Mouse (Mus musculus): ENCODE measurements at regions not wholly inside any gene's neighbourhood (a gene's known extent, or its start where the extent isn't known, plus 50 kb on each side); places are given as distances from the start of the nearest gene placed in this dataset.
"Not testable (repeated sequence)": the region's sequence is repeated elsewhere in the genome, so short reads cannot be mapped to it uniquely, and the experiment has no call there.

- 61% methylated on average over 1 of the region's 1 CpGs for WGBS
- Histone ChIP-seq H3K36me3 (no peaks in the 10 kb centered on the region), H3K9ac (no peak overlapping the region), H3K4me2 (no peak overlapping the region), H3K9me3 (no peaks in the 10 kb centered on the region), H3K4me1 (replicated peaks) (peaks cover 10% of the 10 kb centered on the region), H3K27me3 (no peaks in the 10 kb centered on the region), H3K4me3 (no peak overlapping the region), H3K27ac (replicated peaks) (no peak overlapping the region)
- no peak for ATAC-seq (ENCODE audit: low read depth)
Measured at GRCm38 (mm10) chr19:27099921-27100320, 116.4 kb upstream of the Vldlr start.

GRCm38 (mm10) chr19:27110437-27110836 is 105.8 kb upstream of the Vldlr start:
- no peak for ATAC-seq (ENCODE audit: low read depth)
- 86% methylated on average over 2 of the region's 2 CpGs for WGBS
- no peaks in the 10 kb centered on the region for H3K27me3 ChIP-seq

GRCm38 (mm10) chr19:27120876-27121275 is 95.4 kb upstream of the Vldlr start:
- Histone ChIP-seq H3K4me3 (no peak overlapping the region), H3K9ac (no peak overlapping the region), H3K27me3 (no peaks in the 10 kb centered on the region), H3K36me3 (no peaks in the 10 kb centered on the region), H3K9me3 (no peaks in the 10 kb centered on the region), H3K4me2 (no peak overlapping the region), H3K27ac (replicated peaks) (no peak overlapping the region), H3K4me1 (replicated peaks) (peaks cover 14% of the 10 kb centered on the region)
- no peak for ATAC-seq (ENCODE audit: low read depth)
- 45% methylated on average over 5 of the region's 5 CpGs for WGBS

More at GRCm38 (mm10) chr19:27110437-27110836, 105.8 kb upstream of the Vldlr start:
- H3K9ac ChIP-seq = no peak overlapping the region
- no peak overlapping the region for H3K27ac ChIP-seq (replicated peaks)
- H3K4me3 ChIP-seq = no peak overlapping the region
- no peaks in the 10 kb centered on the region for H3K9me3 ChIP-seq
- no peaks in the 10 kb centered on the region for H3K4me1 ChIP-seq (replicated peaks)
- H3K36me3 ChIP-seq = no peaks in the 10 kb centered on the region
- H3K4me2 ChIP-seq = no peak overlapping the region

GRCm38 (mm10) chr19:27122348-27122747 is 93.9 kb upstream of the Vldlr start:
- peaks cover 14% of the 10 kb centered on the region for H3K4me1 ChIP-seq (replicated peaks)

GRCm38 (mm10) chr19:27123334-27123733 is 93.0 kb upstream of the Vldlr start:
- no peaks in the 10 kb centered on the region for H3K36me3 ChIP-seq
- peaks cover 14% of the 10 kb centered on the region for H3K4me1 ChIP-seq (replicated peaks)
- no peak overlapping the region for H3K27ac ChIP-seq (replicated peaks)
- ATAC-seq (ENCODE audit: low read depth) = no peak
- H3K9me3 ChIP-seq = no peaks in the 10 kb centered on the region
- H3K4me3 ChIP-seq = no peak overlapping the region
- H3K9ac ChIP-seq = no peak overlapping the region
- 60% methylated on average over 8 of the region's 8 CpGs for WGBS
- H3K4me2 ChIP-seq = no peak overlapping the region
- no peaks in the 10 kb centered on the region for H3K27me3 ChIP-seq

More at GRCm38 (mm10) chr19:27122348-27122747, 93.9 kb upstream of the Vldlr start:
- ATAC-seq (ENCODE audit: low read depth) = no peak
- Histone ChIP-seq H3K27me3 (no peaks in the 10 kb centered on the region), H3K4me2 (no peak overlapping the region), H3K9me3 (no peaks in the 10 kb centered on the region), H3K9ac (no peak overlapping the region), H3K4me3 (no peak overlapping the region), H3K36me3 (no peaks in the 10 kb centered on the region), H3K27ac (replicated peaks) (no peak overlapping the region)
- WGBS = 71% methylated on average over 5 of the region's 5 CpGs

- Histone ChIP-seq H3K4me1 (replicated peaks) (peaks cover 14% of the 10 kb centered on the region), H3K4me3 (no peak overlapping the region), H3K9me3 (no peaks in the 10 kb centered on the region), H3K27ac (replicated peaks) (no peak overlapping the region), H3K9ac (no peak overlapping the region), H3K36me3 (no peaks in the 10 kb centered on the region), H3K4me2 (no peak overlapping the region), H3K27me3 (no peaks in the 10 kb centered on the region)
- 71% methylated on average over 11 of the region's 11 CpGs for WGBS
- no peak for ATAC-seq (ENCODE audit: low read depth)
Measured at GRCm38 (mm10) chr19:27123806-27124469, 92.3 kb upstream of the Vldlr start.

GRCm38 (mm10) chr19:27128501-27128900 is 87.8 kb upstream of the Vldlr start:
- not testable (repeated sequence) for H3K27ac ChIP-seq (replicated peaks); H3K27me3 ChIP-seq; H3K4me3 ChIP-seq; ATAC-seq (ENCODE audit: low read depth); H3K36me3 ChIP-seq; H3K9me3 ChIP-seq; H3K9ac ChIP-seq; H3K4me1 ChIP-seq (replicated peaks); H3K4me2 ChIP-seq
- 88% methylated on average over 4 of the region's 4 CpGs for WGBS

GRCm38 (mm10) chr19:27134360-27134759 is 81.9 kb upstream of the Vldlr start:
- Histone ChIP-seq H3K27me3 (no peaks in the 10 kb centered on the region), H3K4me1 (replicated peaks) (no peaks in the 10 kb centered on the region), H3K27ac (replicated peaks) (no peak overlapping the region), H3K9me3 (no peaks in the 10 kb centered on the region), H3K4me3 (no peak overlapping the region), H3K9ac (no peak overlapping the region), H3K4me2 (no peak overlapping the region), H3K36me3 (no peaks in the 10 kb centered on the region)
- ATAC-seq (ENCODE audit: low read depth) = no peak
- 83% methylated on average over 5 of the region's 5 CpGs for WGBS

- H3K27ac ChIP-seq (replicated peaks) = no peak overlapping the region
- no peak overlapping the region for H3K9ac ChIP-seq
- no peak overlapping the region for H3K4me3 ChIP-seq
- H3K4me1 ChIP-seq (replicated peaks) = 0 out of 2 replicates have a peak, but pooled peaks cover 3% of the 10 kb centered on the region
- H3K27me3 ChIP-seq = no peaks in the 10 kb centered on the region
- no peak overlapping the region for H3K4me2 ChIP-seq
- no peak for ATAC-seq (ENCODE audit: low read depth)
- H3K9me3 ChIP-seq = no peaks in the 10 kb centered on the region
- no peaks in the 10 kb centered on the region for H3K36me3 ChIP-seq
- WGBS = 87% methylated on average over 3 of the region's 3 CpGs
Measured at GRCm38 (mm10) chr19:27140892-27141291, 75.4 kb upstream of the Vldlr start.

GRCm38 (mm10) chr19:27142181-27142580 is 74.1 kb upstream of the Vldlr start:
- ATAC-seq (ENCODE audit: low read depth) = no peak
- Histone ChIP-seq H3K36me3 (no peaks in the 10 kb centered on the region), H3K4me3 (no peak overlapping the region), H3K9me3 (no peaks in the 10 kb centered on the region), H3K27me3 (no peaks in the 10 kb centered on the region), H3K4me2 (no peak overlapping the region), H3K27ac (replicated peaks) (no peak overlapping the region), H3K9ac (no peak overlapping the region), H3K4me1 (replicated peaks) (0 out of 2 replicates have a peak, but pooled peaks cover 3% of the 10 kb centered on the region)
- 94% methylated on average over 4 of the region's 4 CpGs for WGBS

GRCm38 (mm10) chr19:27147404-27147803 is 68.9 kb upstream of the Vldlr start:
- Histone ChIP-seq H3K27ac (replicated peaks) (no peak overlapping the region), H3K4me1 (replicated peaks) (0 out of 2 replicates have a peak, but pooled peaks cover 10% of the 10 kb centered on the region), H3K27me3 (no peaks in the 10 kb centered on the region), H3K36me3 (no peaks in the 10 kb centered on the region), H3K9ac (no peak overlapping the region), H3K4me3 (no peak overlapping the region), H3K9me3 (no peaks in the 10 kb centered on the region), H3K4me2 (no peak overlapping the region)
- WGBS = 89% methylated on average over 12 of the region's 12 CpGs
- no peak for ATAC-seq (ENCODE audit: low read depth)

- H3K27ac ChIP-seq (replicated peaks) = no peak overlapping the region
- no peak overlapping the region for H3K4me2 ChIP-seq
- no peak overlapping the region for H3K9ac ChIP-seq
- no peaks in the 10 kb centered on the region for H3K9me3 ChIP-seq
- no peaks in the 10 kb centered on the region for H3K36me3 ChIP-seq
- 0 out of 2 replicates have a peak, but pooled peaks cover 10% of the 10 kb centered on the region for H3K4me1 ChIP-seq (replicated peaks)
- H3K4me3 ChIP-seq = no peak overlapping the region
- no peaks in the 10 kb centered on the region for H3K27me3 ChIP-seq
- no peak for ATAC-seq (ENCODE audit: low read depth)
- 61% methylated on average over 5 of the region's 5 CpGs for WGBS
Measured at GRCm38 (mm10) chr19:27148330-27148729, 68.0 kb upstream of the Vldlr start.

GRCm38 (mm10) chr19:27149567-27149966 is 66.7 kb upstream of the Vldlr start:
- Histone ChIP-seq H3K9ac (no peak overlapping the region), H3K36me3 (no peaks in the 10 kb centered on the region), H3K27me3 (no peaks in the 10 kb centered on the region), H3K4me3 (no peak overlapping the region), H3K27ac (replicated peaks) (no peak overlapping the region), H3K4me2 (no peak overlapping the region), H3K4me1 (replicated peaks) (0 out of 2 replicates have a peak, but pooled peaks cover 6% of the 10 kb centered on the region), H3K9me3 (no peaks in the 10 kb centered on the region)
- 78% methylated on average over 4 of the region's 4 CpGs for WGBS
- no peak for ATAC-seq (ENCODE audit: low read depth)

Measured in neural tube, embryonic 13.5 days (tissue).